ENCODE assay signal across 12 mouse cellular contexts in the genomic region with DNA sequence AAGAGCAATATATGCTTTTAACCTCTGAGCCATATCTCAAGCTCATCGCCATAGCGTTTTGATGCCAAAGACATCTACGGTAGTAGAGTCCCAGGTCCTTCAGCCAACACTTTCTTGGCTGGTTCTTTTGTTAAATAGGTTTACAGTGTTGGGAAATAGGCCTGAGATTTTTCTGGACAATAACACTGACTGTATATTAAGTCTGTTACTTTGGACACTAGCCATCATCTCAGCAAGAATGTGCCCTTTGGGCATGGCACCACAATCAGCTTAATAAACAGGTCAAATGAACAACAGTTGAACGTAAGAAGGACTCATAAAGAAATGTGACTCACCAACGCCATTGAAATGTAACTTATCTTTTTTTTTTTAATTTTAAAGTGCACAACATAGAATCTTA.
DNase-seq lines count a peak whose midpoint lies in the region.
"Had no signal": no experiment of that assay in that cellular context is flagged by ENCODE, and none has a peak within 500 bp of the region (broad histone marks: within the 10 kb centered on the region; RNA-seq: fewer than 3 reads in every experiment).

No protein-coding gene starts in this region.

- peak; percentile 64 for DNase-seq in 3T3-L1 (ENCODE audit: low read depth, low spot score)
- peak; percentile 61 for DNase-seq in Muller cell, postnatal 12 days (ENCODE audit: inconsistent ontology term)
- DNase-seq in adipocyte (ENCODE audit: low spot score), result peak; percentile 50
- no peak for DNase-seq in adrenal gland, postnatal 4 days (ENCODE audit: low spot score in 2 of 2)
- no peak for DNase-seq in right cerebral cortex, postnatal 4 days
- no peak for DNase-seq in kidney, postnatal 10 days
- DNase-seq: adrenal gland, postnatal 10 days; cerebellum, adult 11-12 months; cerebellum, adult 9-11 months; gastrocnemius, postnatal 10 days; gastrocnemius, postnatal 36 days; heart, adult 11 months had no signal

Comparison
In these comparisons a context has a peak if more than half of its experiments do, and no peak if none do; other contexts are left out.
1. DNase-seq: peak in 3T3-L1 (single experiment), Muller cell, postnatal 12 days (single experiment) and adipocyte (single experiment); none in adrenal gland, postnatal 4 days (0 of 2), right cerebral cortex, postnatal 4 days (single experiment) and kidney, postnatal 10 days (single experiment).